Mouse (Mus musculus) liver, embryonic 11.5 days (tissue): ENCODE results near the gene Zfp777. TPM values are rescaled to one million over a fixed set of nuclear protein-coding genes. Genes with fewer than 3 reads are reported as not detected.

Experiments
- ATAC-seq: fragments of 200-750 bp; cut with Nextera tagmentation; replicated peaks from 2 replicates; pipeline ENCODE4 v1.8.0; 2017; ENCODE audit warnings: moderate number of reproducible peaks, mild to moderate bottlenecking, moderate TSS enrichment, moderate library complexity; ENCODE audit not compliant: low FRiP score
- DNase-seq: peaks from one replicate; pipeline ENCODE4 v3.0.0-alpha.2; 2017; ENCODE audit warnings: low spot score
- H3K27ac ChIP-seq: fragments of 300-500 bp; sonication (generic); 2 replicates; pipeline ENCODE4 v1.5.1; 2014; ENCODE audit warnings: mild to moderate bottlenecking, low read depth, low read length, control low read depth
- H3K27me3 ChIP-seq: fragments of 300-500 bp; sonication (generic); replicated peaks from 2 replicates; pipeline ENCODE4 v1.6.1; 2014; ENCODE audit warnings: low read length, mixed read lengths; ENCODE audit not compliant: control insufficient read depth, insufficient read depth
- H3K36me3 ChIP-seq: fragments of 300-500 bp; sonication (generic); 2 replicates; pipeline ENCODE4 v1.6.1; 2014; ENCODE audit warnings: mild to moderate bottlenecking, low read length, moderate library complexity, mixed read lengths; ENCODE audit not compliant: control insufficient read depth, insufficient read depth
- H3K4me1 ChIP-seq: fragments of 300-500 bp; sonication (generic); replicated peaks from 2 replicates; pipeline ENCODE4 v1.6.1; 2014; ENCODE audit warnings: low read length, mixed read lengths; ENCODE audit not compliant: control insufficient read depth, insufficient read depth
- H3K4me2 ChIP-seq: fragments of 300-500 bp; sonication (generic); 2 replicates; pipeline ENCODE4 v1.6.1; 2014; ENCODE audit warnings: mild to moderate bottlenecking, control low read depth, moderate library complexity
- H3K4me3 ChIP-seq: fragments of 300-500 bp; sonication (generic); 2 replicates; pipeline ENCODE4 v1.5.1; 2014; ENCODE audit warnings: low read depth, low read length, control low read depth
- H3K9ac ChIP-seq: fragments of 300-500 bp; sonication (generic); 2 replicates; pipeline ENCODE4 v1.6.1; 2014; ENCODE audit warnings: low read depth, low read length, control low read depth
- H3K9me3 ChIP-seq: fragments of 300-500 bp; sonication (generic); 2 replicates; pipeline ENCODE4 v1.6.1; 2016; ENCODE audit warnings: low read length, inconsistent platforms, mixed read lengths; ENCODE audit not compliant: control insufficient read depth
- WGBS: fragments of 180-500 bp; shearing (Covaris S2); extraction: QIAGEN DNeasy Blood & Tissue Kit; methylation state at CpG from one replicate; pipeline ENCODE4 v1.1.7; 2014; 5-methylcytosine and 5-hydroxymethylcytosine counted together
- polyA plus RNA-seq: library from polyadenylated mRNA; unstranded; fragments of >200 nt; fragmentation: Nextera tagmentation; extraction: Ambion mirVana; gene quantifications from 2 replicates; pipeline ENCODE4 v1.2.1, GENCODE M21; 2014

Zfp777 gene
- 7.4 and 8.6 TPM in 2 replicates for polyA plus RNA-seq

GRCm38 (mm10) chr6:48048426-48049272, at the start of gene Zfp777:
Gene Zfp777 (minus strand): TSS chr6:48048911.
- peak; percentile 78 for ATAC-seq
- H3K36me3 ChIP-seq, result peaks cover 7% of the 10 kb centered on the region

GRCm38 (mm10) chr6:48086957-48087715, 38.4 kb upstream of the Zfp777 start:
- WGBS, result 30% methylated on average over 14 of the region's 14 CpGs
- Histone ChIP-seq H3K4me1 (peaks cover 18% of the 10 kb centered on the region), H3K27ac (no peak overlapping the region), H3K27me3 (no peaks in the 10 kb centered on the region), H3K36me3 (peaks cover 13% of the 10 kb centered on the region), H3K4me3 (peak overlapping the region; percentile 73), H3K9me3 (no peaks in the 10 kb centered on the region), H3K4me2 (peak overlapping the region; percentile 89), H3K9ac (no peak overlapping the region)
- ATAC-seq (no peak), DNase-seq (no peak)

More at GRCm38 (mm10) chr6:48048426-48049272, at the start of gene Zfp777:
- peak within 1 kb of the TSS; percentile 91 for H3K4me3 ChIP-seq
- peak within 1 kb of the TSS; percentile 85 for H3K27ac ChIP-seq
- H3K9ac ChIP-seq, result peak within 1 kb of the TSS; percentile 93
- 1% methylated on average over 81 of the region's 82 CpGs for WGBS
- no peaks in the 10 kb centered on the region for H3K27me3 ChIP-seq
- H3K4me1 ChIP-seq, result peaks cover 8% of the 10 kb centered on the region
- H3K4me2 ChIP-seq, result peak within 1 kb of the TSS; percentile 84
- DNase-seq, result peak; percentile 82
- no peaks in the 10 kb centered on the region for H3K9me3 ChIP-seq

GRCm38 (mm10) chr6:48086471-48086878, 37.8 kb upstream of the Zfp777 start, which contains the start of gene Zfp746:
Gene Zfp746 (minus strand): TSS chr6:48086593.
- Histone ChIP-seq H3K27me3 (no peaks in the 10 kb centered on the region), H3K36me3 (peaks cover 15% of the 10 kb centered on the region), H3K4me3 (peak within 1 kb of the TSS; percentile 73), H3K27ac (peak within 1 kb of the TSS; percentile 78), H3K9me3 (no peaks in the 10 kb centered on the region), H3K4me2 (peak within 1 kb of the TSS; percentile 89), H3K4me1 (peaks cover 18% of the 10 kb centered on the region), H3K9ac (peak within 1 kb of the TSS; percentile 83)
- DNase-seq, result peak; percentile 89
- peak; percentile 92 for ATAC-seq
- under 1% methylated on average over 47 of the region's 53 CpGs for WGBS

GRCm38 (mm10) chr6:48085521-48086404, 37.1 kb upstream of the Zfp777 start:
- peak overlapping the region; percentile 83 for H3K9ac ChIP-seq
- peak overlapping the region; percentile 73 for H3K4me3 ChIP-seq
- peaks cover 18% of the 10 kb centered on the region for H3K4me1 ChIP-seq
- no peaks in the 10 kb centered on the region for H3K9me3 ChIP-seq
- WGBS, result 3% methylated on average over 54 of the region's 72 CpGs
- H3K27ac ChIP-seq, result peak overlapping the region; percentile 78
- peak; percentile 71 for DNase-seq
- peaks cover 22% of the 10 kb centered on the region for H3K36me3 ChIP-seq
- no peaks in the 10 kb centered on the region for H3K27me3 ChIP-seq
- H3K4me2 ChIP-seq, result peak overlapping the region; percentile 89
- ATAC-seq, result peak; percentile 86

- no peak overlapping the region for H3K4me3 ChIP-seq
- H3K9ac ChIP-seq, result no peak overlapping the region
- H3K27ac ChIP-seq, result no peak overlapping the region
- no peaks in the 10 kb centered on the region for H3K9me3 ChIP-seq
- DNase-seq (no peak), ATAC-seq (no peak)
- H3K4me1 ChIP-seq, result peaks cover 18% of the 10 kb centered on the region
- no peak overlapping the region for H3K4me2 ChIP-seq
- no peaks in the 10 kb centered on the region for H3K27me3 ChIP-seq
- WGBS, result 81% methylated on average over 6 of the region's 6 CpGs
- H3K36me3 ChIP-seq, result peaks cover 36% of the 10 kb centered on the region
Measured at GRCm38 (mm10) chr6:48083733-48084191, 35.1 kb upstream of the Zfp777 start.

- 95% methylated on average over 3 of the region's 3 CpGs for WGBS
- Histone ChIP-seq H3K4me2 (no peak overlapping the region), H3K4me1 (peaks cover 18% of the 10 kb centered on the region)
Measured at GRCm38 (mm10) chr6:48081952-48082351, 33.2 kb upstream of the Zfp777 start.

GRCm38 (mm10) chr6:48081021-48081420, 32.3 kb upstream of the Zfp777 start:
- Histone ChIP-seq H3K27ac (no peak overlapping the region), H3K9me3 (no peaks in the 10 kb centered on the region), H3K4me1 (peaks cover 18% of the 10 kb centered on the region), H3K27me3 (no peaks in the 10 kb centered on the region), H3K9ac (no peak overlapping the region), H3K4me2 (no peak overlapping the region), H3K36me3 (peaks cover 42% of the 10 kb centered on the region), H3K4me3 (no peak overlapping the region)
- ATAC-seq (no peak), DNase-seq (no peak)
- WGBS, result 91% methylated on average over 5 of the region's 5 CpGs

More at GRCm38 (mm10) chr6:48081952-48082351, 33.2 kb upstream of the Zfp777 start:
- Histone ChIP-seq H3K4me3 (no peak overlapping the region), H3K27ac (no peak overlapping the region), H3K9me3 (no peaks in the 10 kb centered on the region), H3K36me3 (peaks cover 42% of the 10 kb centered on the region), H3K27me3 (no peaks in the 10 kb centered on the region), H3K9ac (no peak overlapping the region)
- ATAC-seq, result no peak
- DNase-seq, result no peak

GRCm38 (mm10) chr6:48073316-48073715, 24.6 kb upstream of the Zfp777 start:
- H3K4me2 ChIP-seq, result no peak overlapping the region
- WGBS, result 70% methylated on average over 5 of the region's 5 CpGs
- H3K27ac ChIP-seq, result no peak overlapping the region
- no peak overlapping the region for H3K4me3 ChIP-seq
- H3K36me3 ChIP-seq, result peaks cover 4% of the 10 kb centered on the region; the same call in 1 of the 2 replicates
- ATAC-seq (no peak), DNase-seq (no peak)
- H3K4me1 ChIP-seq, result no peaks in the 10 kb centered on the region
- no peaks in the 10 kb centered on the region for H3K27me3 ChIP-seq
- H3K9ac ChIP-seq, result no peak overlapping the region
- H3K9me3 ChIP-seq, result no peaks in the 10 kb centered on the region
